Comparison of ENCODE assay signal across 24 mouse cellular contexts in the genomic region with DNA sequence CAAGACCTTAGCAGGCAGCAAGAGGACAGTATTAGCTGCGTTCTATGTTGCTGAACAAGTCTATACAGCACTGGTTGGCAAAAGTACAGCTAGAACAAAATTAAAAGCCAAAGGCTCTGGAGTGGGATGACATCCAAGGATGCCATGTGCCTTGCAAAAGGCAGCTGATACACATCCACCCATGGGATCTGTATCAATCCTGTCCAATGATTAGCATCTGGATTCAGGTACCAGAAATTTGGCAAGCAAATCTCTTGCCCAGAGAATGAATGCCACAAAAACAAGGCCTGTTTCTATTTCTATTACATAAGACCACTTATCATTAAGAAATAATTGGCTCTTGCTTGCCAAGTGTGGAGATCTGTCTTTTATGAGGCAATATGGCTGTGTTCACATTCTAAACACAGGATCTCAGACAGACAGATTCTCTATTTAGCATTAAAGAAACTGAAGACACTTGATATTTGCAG.
DNase-seq lines count a peak whose midpoint lies in the region; ATAC-seq and TF ChIP-seq lines count a peak whose summit lies in the region.
"Had no signal": no experiment of that assay in that cellular context is flagged by ENCODE, and none has a peak within 500 bp of the region (broad histone marks: within the 10 kb centered on the region; RNA-seq: fewer than 3 reads in every experiment).

No protein-coding gene starts in this region.

- no peak for TF ChIP-seq CTCF in brain, embryonic 14.5 days (IDR thresholded peaks at IDR 0.05; ENCODE audit: borderline replicate concordance, extremely low read depth, insufficient read depth, insufficient read length)
- TF ChIP-seq CTCF in forebrain, postnatal 0 days (IDR thresholded peaks at IDR 0.05; ENCODE audit: low read depth) = no peak

- H3K4me3 ChIP-seq in hindbrain, embryonic 13.5 days = no peak overlapping the region
- H3K4me3 ChIP-seq in hindbrain, embryonic 10.5 days = no peak overlapping the region
- H3K4me3 ChIP-seq in midbrain, embryonic 13.5 days (replicated peaks) = no peak overlapping the region
- H3K4me3 ChIP-seq in midbrain, embryonic 14.5 days (replicated peaks; ENCODE audit: low read depth, low read length) = no peak overlapping the region
- H3K4me3 ChIP-seq in forebrain, postnatal 0 days (ENCODE audit: low read depth, low read length) = no peak overlapping the region
- H3K4me3 ChIP-seq: embryonic facial prominence, embryonic 12.5 days; heart, embryonic 13.5 days; midbrain, embryonic 10.5 days; neural tube, embryonic 12.5 days had no signal

- ATAC-seq in hindbrain, embryonic 13.5 days (ENCODE audit: low FRiP score) = peak; percentile 52; the same call in 1 of the 2 replicates
- peak; percentile 45; the same call in 1 of the 2 replicates for ATAC-seq in midbrain, embryonic 13.5 days
- ATAC-seq in midbrain, embryonic 14.5 days (ENCODE audit: low FRiP score, low TSS enrichment) = no peak
- no peak for ATAC-seq in forebrain, postnatal 0 days
- ATAC-seq: intestine, postnatal 0 days had no signal

- no peak overlapping the region for H3K9ac ChIP-seq in hindbrain, embryonic 13.5 days
- H3K9ac ChIP-seq in midbrain, embryonic 13.5 days (replicated peaks) = no peak overlapping the region
- H3K9ac ChIP-seq in midbrain, embryonic 14.5 days (replicated peaks; ENCODE audit: low read length) = no peak overlapping the region
- no peak overlapping the region for H3K9ac ChIP-seq in forebrain, postnatal 0 days
- H3K9ac ChIP-seq: embryonic facial prominence, embryonic 12.5 days; heart, embryonic 13.5 days; neural tube, embryonic 12.5 days had no signal

- H3K4me2 ChIP-seq in hindbrain, embryonic 13.5 days = no peak overlapping the region
- H3K4me2 ChIP-seq in midbrain, embryonic 13.5 days (replicated peaks) = no peak overlapping the region
- H3K4me2 ChIP-seq in midbrain, embryonic 14.5 days (ENCODE audit: low read length) = no peak overlapping the region
- no peak overlapping the region for H3K4me2 ChIP-seq in forebrain, postnatal 0 days (ENCODE audit: low read depth)
- H3K4me2 ChIP-seq: embryonic facial prominence, embryonic 12.5 days; heart, embryonic 13.5 days; neural tube, embryonic 12.5 days had no signal

- whole genome bisulfite sequencing in hindbrain, embryonic 13.5 days = 89% methylated on average over 1 of the region's 1 CpGs
- WGBS in hindbrain, embryonic 10.5 days = 97% methylated on average over 1 of the region's 1 CpGs
- 90% methylated on average over 1 of the region's 1 CpGs for WGBS in midbrain, embryonic 13.5 days
- WGBS in midbrain, embryonic 14.5 days = 89% methylated on average over 1 of the region's 1 CpGs
- 44% methylated on average over 1 of the region's 1 CpGs for WGBS in forebrain, postnatal 0 days

- no peaks in the 10 kb centered on the region for H3K36me3 ChIP-seq in hindbrain, embryonic 13.5 days
- H3K36me3 ChIP-seq in hindbrain, embryonic 10.5 days = no peaks in the 10 kb centered on the region
- H3K36me3 ChIP-seq in midbrain, embryonic 13.5 days = no peaks in the 10 kb centered on the region
- no peaks in the 10 kb centered on the region for H3K36me3 ChIP-seq in midbrain, embryonic 14.5 days (ENCODE audit: control insufficient read depth, insufficient read depth, low read length)
- no peaks in the 10 kb centered on the region for H3K36me3 ChIP-seq in forebrain, postnatal 0 days (ENCODE audit: insufficient read depth)
- H3K36me3 ChIP-seq: embryonic facial prominence, embryonic 12.5 days; heart, embryonic 13.5 days; midbrain, embryonic 10.5 days; neural tube, embryonic 12.5 days had no signal

- H3K27me3 ChIP-seq in hindbrain, embryonic 13.5 days = no peaks in the 10 kb centered on the region
- H3K27me3 ChIP-seq in hindbrain, embryonic 10.5 days (ENCODE audit: insufficient read depth, poor library complexity, severe bottlenecking) = no peaks in the 10 kb centered on the region
- no peaks in the 10 kb centered on the region for H3K27me3 ChIP-seq in midbrain, embryonic 13.5 days
- H3K27me3 ChIP-seq in midbrain, embryonic 14.5 days (ENCODE audit: control insufficient read depth, insufficient read depth, low read length) = no peaks in the 10 kb centered on the region
- no peaks in the 10 kb centered on the region for H3K27me3 ChIP-seq in forebrain, postnatal 0 days (ENCODE audit: insufficient read depth, low read length)
- H3K27me3 ChIP-seq: embryonic facial prominence, embryonic 12.5 days; heart, embryonic 13.5 days; neural tube, embryonic 12.5 days had no signal

- no peaks in the 10 kb centered on the region for H3K9me3 ChIP-seq in hindbrain, embryonic 13.5 days
- H3K9me3 ChIP-seq in hindbrain, embryonic 10.5 days = no peaks in the 10 kb centered on the region
- H3K9me3 ChIP-seq in midbrain, embryonic 13.5 days = no peaks in the 10 kb centered on the region
- no peaks in the 10 kb centered on the region for H3K9me3 ChIP-seq in midbrain, embryonic 14.5 days (ENCODE audit: control insufficient read depth, low read length)
- no peaks in the 10 kb centered on the region for H3K9me3 ChIP-seq in forebrain, postnatal 0 days (ENCODE audit: low read length)
- H3K9me3 ChIP-seq: embryonic facial prominence, embryonic 12.5 days; heart, embryonic 13.5 days; midbrain, embryonic 10.5 days; neural tube, embryonic 12.5 days had no signal

- TF ChIP-seq POLR2A in brain, embryonic 14.5 days (IDR thresholded peaks at IDR 0.05; ENCODE audit: borderline replicate concordance, extremely low read depth, insufficient read depth, insufficient read length, poor library complexity, severe bottlenecking) = no peak

- no peak overlapping the region for H3K27ac ChIP-seq in hindbrain, embryonic 13.5 days
- H3K27ac ChIP-seq in hindbrain, embryonic 10.5 days = no peak overlapping the region
- H3K27ac ChIP-seq in midbrain, embryonic 13.5 days = no peak overlapping the region
- no peak overlapping the region for H3K27ac ChIP-seq in midbrain, embryonic 14.5 days (replicated peaks; ENCODE audit: low read depth, low read length)
- H3K27ac ChIP-seq in forebrain, postnatal 0 days (ENCODE audit: low read depth, low read length) = no peak overlapping the region
- H3K27ac ChIP-seq: embryonic facial prominence, embryonic 12.5 days; heart, embryonic 13.5 days; midbrain, embryonic 10.5 days; neural tube, embryonic 12.5 days had no signal

- DNase-seq in hindbrain, embryonic 10.5 days (ENCODE audit: low spot score) = no peak
- DNase-seq in midbrain, embryonic 14.5 days = no peak
- DNase-seq in brain, embryonic 14.5 days (ENCODE audit: low read depth) = peak; percentile 79
- peak; percentile 21 for DNase-seq in forebrain, postnatal 0 days
- DNase-seq in gastrocnemius, adult 18-20 months (ENCODE audit: low spot score) = no peak
- DNase-seq in adrenal gland, postnatal 4 days (ENCODE audit: low spot score in 2 of 2) = no peak
- DNase-seq: adrenal gland, postnatal 36 days; cerebellum, adult 11-12 months; cerebellum, postnatal 25 days; gastrocnemius, postnatal 10 days; heart, adult 18-20 months; heart, postnatal 14 days; kidney, postnatal 4 days; lung, postnatal 10 days; retina, postnatal 1 day; right cerebral cortex, postnatal 25 days; spleen, adult 18-20 months had no signal

- no peaks in the 10 kb centered on the region for H3K4me1 ChIP-seq in hindbrain, embryonic 13.5 days (replicated peaks)
- H3K4me1 ChIP-seq in hindbrain, embryonic 10.5 days (replicated peaks) = no peaks in the 10 kb centered on the region
- H3K4me1 ChIP-seq in midbrain, embryonic 13.5 days (replicated peaks) = no peaks in the 10 kb centered on the region
- H3K4me1 ChIP-seq in midbrain, embryonic 14.5 days (ENCODE audit: control insufficient read depth, insufficient read depth, low read length) = no peaks in the 10 kb centered on the region
- no peaks in the 10 kb centered on the region for H3K4me1 ChIP-seq in forebrain, postnatal 0 days (ENCODE audit: insufficient read depth)
- H3K4me1 ChIP-seq: embryonic facial prominence, embryonic 12.5 days; heart, embryonic 13.5 days; midbrain, embryonic 10.5 days; neural tube, embryonic 12.5 days had no signal

Comparison
In these comparisons a context has a peak if more than half of its experiments do, and no peak if none do; other contexts are left out.
1. ATAC-seq: peak in hindbrain, embryonic 13.5 days (single experiment) and midbrain, embryonic 13.5 days (single experiment); none in midbrain, embryonic 14.5 days (single experiment) and forebrain, postnatal 0 days (single experiment).
2. DNase-seq: peak in brain, embryonic 14.5 days (single experiment) and forebrain, postnatal 0 days (single experiment); none in hindbrain, embryonic 10.5 days (single experiment), midbrain, embryonic 14.5 days (single experiment), gastrocnemius, adult 18-20 months (single experiment) and adrenal gland, postnatal 4 days (0 of 2).